Mouse (Mus musculus) duodenum, adult 2 months (tissue): ENCODE measurements around the gene Hist1h3d. TPM values are rescaled to one million over a fixed set of nuclear protein-coding genes. Genes with fewer than 3 reads are reported as not detected.

Source experiments
- polyA plus RNA-seq: library from polyadenylated mRNA; depleted of rRNA; stranded (reverse); fragments of >200 nt; gene quantifications from 2 replicates; pipeline ENCODE4 v1.2.3, GENCODE M21; 2012; ENCODE audit warnings: low replicate concordance; rRNA removed

Hist1h3d gene
- polyA plus RNA-seq, 1 experiment: 33.1 TPM

Other genes starting within 250 kb of the Hist1h3d start
- gene Zfp322a, start 206.6 kb upstream of the Hist1h3d start, polyA plus RNA-seq: 0.09 and 0.11 TPM in 2 replicates
- gene Abt1, start 151.9 kb upstream of the Hist1h3d start, polyA plus RNA-seq: 0.78 and 1.2 TPM in 2 replicates
- 0.04 TPM in 1 of 2 replicates, not detected in the other for gene Btn1a1, start 109.9 kb upstream of the Hist1h3d start, polyA plus RNA-seq
- gene Btn2a2, start 86.9 kb upstream of the Hist1h3d start, polyA plus RNA-seq: not detected in 2 replicates
- gene Hist1h4h, start 44.7 kb upstream of the Hist1h3d start, polyA plus RNA-seq: 12.7 and 22.9 TPM in 2 replicates
- gene Hist1h2af, start 41.9 kb upstream of the Hist1h3d start, polyA plus RNA-seq: 782 and 1,968 TPM in 2 replicates
- gene Hist1h3g, start 40.3 kb upstream of the Hist1h3d start, polyA plus RNA-seq: 41.4 and 47.8 TPM in 2 replicates
- 3.4 and 4.2 TPM in 2 replicates for gene Hist1h2bh, start 32.4 kb upstream of the Hist1h3d start, polyA plus RNA-seq
- 12.4 and 14.5 TPM in 2 replicates for gene Hist1h3f, start 31.7 kb upstream of the Hist1h3d start, polyA plus RNA-seq
- gene Hist1h4f, start 24.1 kb upstream of the Hist1h3d start, polyA plus RNA-seq: 6.2 and 12.0 TPM in 2 replicates
- gene Hist1h1d, start 22.5 kb upstream of the Hist1h3d start, polyA plus RNA-seq: 0.11 and 0.13 TPM in 2 replicates
- gene Hist1h3e, start 13.4 kb upstream of the Hist1h3d start, polyA plus RNA-seq: 34.6 and 43.8 TPM in 2 replicates
- 11.9 and 48.7 TPM in 2 replicates for gene Hist1h2ae, start 4.5 kb upstream of the Hist1h3d start, polyA plus RNA-seq
- 29.6 and 41.4 TPM in 2 replicates for gene Hist1h2bg, start 4.4 kb upstream of the Hist1h3d start, polyA plus RNA-seq
- gene Hist1h2bf, start 1.6 kb upstream of the Hist1h3d start, polyA plus RNA-seq: 13.2 and 22.0 TPM in 2 replicates
- 3.7 and 15.3 TPM in 2 replicates for gene Hist1h2ad, start 1.4 kb upstream of the Hist1h3d start, polyA plus RNA-seq
- 7.5 and 12.3 TPM in 2 replicates for gene Hist1h4d, start 5.8 kb downstream of the Hist1h3d start, polyA plus RNA-seq
- gene Hist1h2be, start 45.4 kb downstream of the Hist1h3d start, polyA plus RNA-seq: 1.4 and 1.6 TPM in 2 replicates
- gene Hist1h1e, start 46.8 kb downstream of the Hist1h3d start, polyA plus RNA-seq: 2.3 and 2.7 TPM in 2 replicates
- gene Hist1h2ac, start 108.2 kb downstream of the Hist1h3d start, polyA plus RNA-seq: 1.3 and 5.1 TPM in 2 replicates
- 151 and 487 TPM in 2 replicates for gene Hist1h2bc, start 108.4 kb downstream of the Hist1h3d start, polyA plus RNA-seq
- not detected in 2 replicates for gene Hist1h1t, start 120.1 kb downstream of the Hist1h3d start, polyA plus RNA-seq
- 4.4 and 18.3 TPM in 2 replicates for gene Hist1h4c, start 122.7 kb downstream of the Hist1h3d start, polyA plus RNA-seq
- 5.9 and 6.9 TPM in 2 replicates for gene Hfe, start 135.1 kb downstream of the Hist1h3d start, polyA plus RNA-seq
- gene Hist1h1c, start 163.0 kb downstream of the Hist1h3d start, polyA plus RNA-seq: 19.5 and 49.1 TPM in 2 replicates
- 35.9 and 40.8 TPM in 2 replicates for gene Hist1h3c, start 169.8 kb downstream of the Hist1h3d start, polyA plus RNA-seq
- gene Hist1h2bb, start 171.0 kb downstream of the Hist1h3d start, polyA plus RNA-seq: 18.7 and 20.8 TPM in 2 replicates
- 22.8 and 64.3 TPM in 2 replicates for gene Hist1h2ab, start 175.4 kb downstream of the Hist1h3d start, polyA plus RNA-seq
- 30.7 and 39.7 TPM in 2 replicates for gene Hist1h3b, start 176.5 kb downstream of the Hist1h3d start, polyA plus RNA-seq
- 9.6 and 14.6 TPM in 2 replicates for gene Hist1h4b, start 181.2 kb downstream of the Hist1h3d start, polyA plus RNA-seq
- 6.3 and 13.5 TPM in 2 replicates for gene Hist1h4a, start 185.5 kb downstream of the Hist1h3d start, polyA plus RNA-seq
- gene Hist1h3a, start 186.6 kb downstream of the Hist1h3d start, polyA plus RNA-seq: 21.3 and 31.3 TPM in 2 replicates
- 0.74 and 1.2 TPM in 2 replicates for gene Hist1h1a, start 187.9 kb downstream of the Hist1h3d start, polyA plus RNA-seq
- gene Trim38, start 194.2 kb downstream of the Hist1h3d start, polyA plus RNA-seq: 0.71 and 3.3 TPM in 2 replicates
- gene Slc17a2, start 231.2 kb downstream of the Hist1h3d start, polyA plus RNA-seq: 0.06 TPM in 1 of 2 replicates, not detected in the other